Mouse (Mus musculus): ENCODE measurements around the gene Rabl3.

Gene Rabl3

DNA sequence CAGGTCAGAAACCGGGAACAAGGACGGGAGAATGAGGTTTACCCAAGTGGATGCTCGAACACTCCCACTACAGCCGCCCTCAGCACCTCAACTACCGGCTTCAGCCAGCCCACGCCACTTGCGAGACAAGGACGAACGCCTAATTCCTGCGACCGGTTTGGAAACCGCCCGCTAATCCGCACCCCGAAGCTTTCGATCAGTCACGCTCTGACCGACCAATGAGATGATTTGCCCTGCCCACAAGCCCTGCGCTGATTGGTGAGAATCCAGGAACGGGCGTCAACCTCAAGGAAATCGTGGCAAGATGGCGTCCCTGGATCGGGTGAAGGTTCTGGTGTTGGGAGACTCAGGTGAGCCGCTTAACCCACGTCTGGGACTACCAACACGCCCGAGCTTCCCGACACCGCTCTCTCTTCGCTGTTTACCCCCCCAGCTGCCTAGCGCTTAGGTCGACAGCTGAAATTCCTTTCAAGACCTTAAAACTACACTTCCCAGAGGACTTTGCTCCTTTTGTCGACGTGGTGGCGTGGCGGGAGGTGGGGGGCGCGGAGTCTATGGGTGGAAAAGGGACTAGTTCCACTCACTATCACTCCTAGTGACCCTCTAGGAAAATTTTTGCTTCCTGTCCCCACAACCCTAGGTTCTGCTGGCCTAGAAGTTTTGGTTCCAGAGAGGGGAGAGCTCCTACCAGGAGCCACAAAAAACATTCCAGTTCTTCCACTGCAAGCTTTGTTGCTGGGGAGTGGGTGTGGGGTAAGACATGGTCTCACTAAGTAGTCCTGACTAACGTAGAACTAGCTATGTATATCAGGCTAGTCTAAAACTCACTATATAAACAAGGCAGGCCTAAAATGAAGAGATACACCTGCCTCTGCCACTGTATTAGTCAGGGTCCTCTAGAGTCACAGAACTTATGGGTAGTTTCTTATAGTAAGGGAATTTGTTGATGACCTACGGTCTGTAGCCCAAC is at the start of gene Rabl3, which contains the start of gene Gtf2e1:
Gene Rabl3 (plus strand): TSS at position 275 of the 970 bp plus-strand sequence.
Gene Gtf2e1 (minus strand): TSS at position 179 of the 970 bp plus-strand sequence.
- peak; percentile 92 to 96 for DNase-seq (ENCODE audit: low read depth in 2 of 2, low spot score in 2 of 2)

DNA sequence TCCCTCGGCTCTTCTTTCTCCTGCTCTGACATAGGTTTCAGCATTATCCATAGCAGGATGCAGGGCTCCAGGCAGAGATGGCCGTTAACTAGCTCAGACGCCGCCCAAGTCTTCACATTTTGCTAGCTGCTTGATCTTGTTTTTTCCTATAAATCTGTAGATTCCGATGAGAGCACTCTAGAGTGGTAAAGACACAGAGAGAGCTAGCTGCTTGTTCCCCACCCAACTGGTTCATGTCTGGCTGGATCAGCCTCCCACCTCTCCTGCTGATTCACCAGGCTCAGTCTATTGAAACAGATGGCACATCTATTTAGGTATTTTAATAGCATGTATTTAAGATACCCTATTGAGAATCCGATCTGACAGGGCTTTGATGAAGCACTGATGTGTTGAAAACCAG is 44.7 kb upstream of the Rabl3 start:
- DNase-seq (ENCODE audit: low read depth in 2 of 2, low spot score in 2 of 2), result no peak

- no peak for DNase-seq (ENCODE audit: low read depth in 2 of 2, low spot score in 2 of 2)
Observed at GRCm38 (mm10) chr16:37498581-37498980, 41.1 kb upstream of the Rabl3 start.

- DNase-seq (ENCODE audit: low read depth in 2 of 2, low spot score in 2 of 2), result no peak
Observed at GRCm38 (mm10) chr16:37504517-37504916, 35.2 kb upstream of the Rabl3 start.

- no peak for DNase-seq (ENCODE audit: low read depth in 2 of 2, low spot score in 2 of 2)
Observed at GRCm38 (mm10) chr16:37506751-37507150, 32.9 kb upstream of the Rabl3 start.

DNA sequence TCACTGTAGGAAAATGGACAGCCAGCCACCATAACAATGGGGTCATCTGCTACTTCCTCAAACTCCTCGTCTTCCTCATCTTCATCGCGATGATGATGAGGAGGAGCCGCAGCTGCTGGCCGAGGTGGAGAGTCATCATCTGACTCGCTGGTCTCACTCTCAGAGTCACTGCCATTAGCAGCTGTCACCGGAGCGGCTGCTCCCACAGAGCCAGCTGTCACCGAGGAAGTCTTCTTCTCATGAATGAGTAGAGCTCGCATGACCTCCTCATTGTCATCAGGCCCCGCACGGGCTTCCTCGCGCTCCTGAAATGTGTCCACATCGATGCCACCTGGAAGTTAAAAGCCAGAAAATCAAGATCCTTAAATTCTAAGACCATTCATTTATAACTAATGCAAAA is 28.2 kb upstream of the Rabl3 start:
- no peak for DNase-seq (ENCODE audit: low read depth in 2 of 2, low spot score in 2 of 2)

- no peak for DNase-seq (ENCODE audit: low read depth in 2 of 2, low spot score in 2 of 2)
Observed at GRCm38 (mm10) chr16:37514644-37515043, 25.0 kb upstream of the Rabl3 start.

- DNase-seq (ENCODE audit: low read depth in 2 of 2, low spot score in 2 of 2), result no peak
Observed at GRCm38 (mm10) chr16:37516376-37516993, 23.2 kb upstream of the Rabl3 start.

DNA sequence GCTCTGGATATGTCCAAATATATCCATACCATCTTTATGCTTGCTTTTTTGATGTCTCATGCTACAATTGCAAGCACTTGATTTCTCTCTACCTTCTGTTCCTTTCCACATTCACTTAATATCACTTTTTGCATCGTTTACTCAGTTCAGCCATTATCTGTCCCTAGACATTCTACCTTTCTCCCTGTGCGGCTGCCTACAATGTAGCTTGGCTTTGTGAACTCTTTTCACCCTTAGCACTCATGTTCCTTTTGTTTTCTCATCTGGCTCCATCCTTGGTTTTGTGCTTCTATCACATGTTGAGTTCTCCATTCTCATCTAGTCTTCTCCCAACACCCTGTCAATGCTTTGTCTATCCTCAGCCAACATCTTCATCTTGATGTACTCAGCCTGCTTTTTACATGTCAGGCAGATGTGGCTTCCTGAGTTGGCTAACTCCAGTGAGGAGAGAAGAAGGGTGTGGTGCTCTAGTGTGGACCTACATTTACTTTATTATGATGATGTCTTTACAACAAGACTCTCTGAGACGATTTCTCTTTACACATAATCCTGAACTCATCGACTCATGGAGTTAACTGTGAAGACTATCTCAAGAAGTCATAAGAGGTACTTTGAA is 22.0 kb upstream of the Rabl3 start:
- DNase-seq (ENCODE audit: low read depth in 2 of 2, low spot score in 2 of 2), result no peak

- no peak for DNase-seq (ENCODE audit: low read depth in 2 of 2, low spot score in 2 of 2)
Observed at GRCm38 (mm10) chr16:37518662-37519061, 21.0 kb upstream of the Rabl3 start.

- no peak for DNase-seq (ENCODE audit: low read depth in 2 of 2, low spot score in 2 of 2)
Observed at GRCm38 (mm10) chr16:37519721-37520120, 20.0 kb upstream of the Rabl3 start.

- DNase-seq (ENCODE audit: low read depth in 2 of 2, low spot score in 2 of 2), result no peak
Observed at GRCm38 (mm10) chr16:37520190-37521040, 19.3 kb upstream of the Rabl3 start.

DNA sequence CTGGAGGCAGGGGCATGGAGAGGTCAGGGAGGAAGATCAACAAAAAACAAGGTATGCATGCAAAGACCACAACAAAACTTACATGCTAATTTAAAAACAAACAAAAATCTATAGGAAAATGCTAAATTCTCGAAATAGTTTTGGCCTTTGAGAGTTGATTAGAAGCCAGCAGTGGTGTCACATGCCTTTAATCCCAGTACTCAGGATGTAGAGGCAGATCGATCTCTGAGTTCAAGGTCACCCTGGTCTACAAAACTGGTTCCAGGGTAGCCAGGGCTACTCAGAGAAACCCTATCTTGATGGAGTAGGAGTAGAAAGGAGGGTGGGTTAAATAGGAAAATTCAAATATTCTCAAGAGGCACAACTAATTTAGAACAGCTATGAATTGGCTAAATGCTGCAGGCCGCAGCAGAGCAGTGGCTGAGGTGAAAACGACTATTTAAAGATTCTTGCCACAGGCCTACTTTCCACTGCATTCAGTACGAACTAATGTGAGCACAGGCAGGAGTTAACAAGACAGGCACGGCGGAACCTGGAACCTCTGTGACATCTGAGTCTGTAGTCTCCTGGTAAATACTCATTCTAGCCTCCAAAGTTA is 17.5 kb upstream of the Rabl3 start:
- no peak for DNase-seq (ENCODE audit: low read depth in 2 of 2, low spot score in 2 of 2)

DNA sequence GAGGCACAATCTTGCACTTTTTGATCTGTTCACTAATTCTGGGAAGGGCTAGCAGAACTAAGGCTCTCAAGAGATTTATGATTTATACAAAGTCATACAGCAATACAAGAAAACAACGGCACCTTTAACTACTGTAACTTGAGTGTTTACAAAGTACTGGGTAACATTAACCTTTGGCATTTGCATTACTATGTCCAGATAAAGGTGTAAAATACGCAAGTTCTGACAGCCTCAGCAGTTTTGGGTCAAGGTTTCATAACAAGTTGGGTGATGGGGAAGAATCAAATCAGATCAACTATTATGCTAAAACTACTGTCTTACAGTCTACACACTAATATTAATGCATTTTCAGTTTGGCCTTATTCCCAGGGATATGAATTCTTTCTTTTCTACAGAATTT is 14.6 kb upstream of the Rabl3 start:
- DNase-seq (ENCODE audit: low read depth in 2 of 2, low spot score in 2 of 2), result no peak

- no peak for DNase-seq (ENCODE audit: low read depth in 2 of 2, low spot score in 2 of 2)
Observed at GRCm38 (mm10) chr16:37526688-37527223, 12.9 kb upstream of the Rabl3 start.

DNA sequence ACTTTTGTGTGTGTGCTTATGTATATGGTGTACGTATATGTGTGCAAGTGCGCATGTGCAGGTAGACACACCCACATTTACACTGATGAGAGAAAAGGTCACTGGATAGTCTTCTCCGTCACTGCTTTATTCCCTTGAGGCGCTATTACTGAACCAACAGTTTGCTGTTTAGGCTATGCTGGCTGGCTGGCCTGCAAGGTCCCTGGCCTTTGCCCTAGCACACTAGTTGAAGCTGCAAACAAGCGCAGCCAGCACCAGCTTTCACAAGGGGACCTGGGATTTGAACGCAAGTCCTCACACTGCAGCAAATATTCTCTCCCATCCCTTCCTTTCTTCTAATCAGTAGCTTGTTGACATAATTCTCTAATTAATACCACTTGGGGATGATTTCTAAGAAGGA is 9.5 kb upstream of the Rabl3 start:
- DNase-seq (ENCODE audit: low read depth in 2 of 2, low spot score in 2 of 2), result no peak

DNA sequence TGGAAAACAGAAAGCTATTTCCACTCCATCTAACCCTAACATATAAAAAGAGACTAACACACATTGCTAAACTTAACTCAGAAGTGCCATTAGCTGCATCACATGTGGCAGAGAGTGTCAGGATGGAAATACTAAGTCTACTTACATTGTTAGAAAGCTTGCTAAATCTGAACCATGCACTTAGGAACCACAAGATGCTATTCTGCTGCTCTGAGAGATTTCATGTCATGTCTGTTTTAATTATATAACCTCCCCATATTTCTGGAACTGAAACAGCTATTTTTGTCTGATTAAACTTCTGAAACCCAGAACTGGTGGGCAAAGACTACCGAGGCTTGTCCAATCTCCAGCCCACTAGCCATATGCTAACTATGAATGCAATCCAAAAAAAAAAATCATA is 7.6 kb upstream of the Rabl3 start:
- no peak for DNase-seq (ENCODE audit: low read depth in 2 of 2, low spot score in 2 of 2)

- no peak for DNase-seq (ENCODE audit: low read depth in 2 of 2, low spot score in 2 of 2)
Observed at GRCm38 (mm10) chr16:37533369-37534068, 6.2 kb upstream of the Rabl3 start.

DNA sequence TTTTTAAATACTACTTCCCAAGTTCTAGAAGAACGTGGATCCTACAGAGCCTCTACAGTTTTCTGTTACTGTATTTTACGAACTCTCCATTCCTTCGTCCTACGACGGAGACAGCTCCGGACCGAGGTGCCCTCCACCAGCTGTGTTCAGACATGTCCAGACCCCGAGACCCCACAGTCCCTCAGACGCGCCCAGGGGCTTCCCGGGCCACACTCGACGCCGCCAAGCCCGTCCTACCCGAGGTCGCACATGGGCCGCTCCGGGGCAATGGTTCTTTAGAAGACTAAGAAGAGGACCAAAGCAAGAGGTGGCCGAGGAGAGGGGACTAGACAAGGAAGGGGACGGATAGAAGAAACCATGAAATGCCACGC is 460 bp upstream of the Rabl3 start:
- no peak for DNase-seq (ENCODE audit: low read depth in 2 of 2, low spot score in 2 of 2)

- no peak for DNase-seq (ENCODE audit: low read depth in 2 of 2, low spot score in 2 of 2)
Observed at GRCm38 (mm10) chr16:37540776-37541175, 1.1 kb downstream of the Rabl3 start.
